Mouse (Mus musculus) kidney, adult 2 months (tissue): ENCODE measurements around the gene Olfr796. TPM values are rescaled to one million over a fixed set of nuclear protein-coding genes. Genes with fewer than 3 reads are reported as not detected.

Experiments used
- DNase-seq: peaks from one replicate; pipeline ENCODE4 v3.0.0; 2021
- H3K27ac ChIP-seq: fragments of 200-500 bp; 2 replicates; pipeline ENCODE4 v1.5.1; 2012; ENCODE audit warnings: low read depth, low read length, control low read depth, inconsistent platforms; ENCODE audit not compliant: insufficient read depth
- H3K27me3 ChIP-seq: fragments of 200-500 bp; replicated peaks from 2 replicates; pipeline ENCODE4 v1.6.1; 2012; ENCODE audit warnings: mild to moderate bottlenecking, moderate library complexity, low read length, inconsistent platforms; ENCODE audit not compliant: control insufficient read depth, insufficient read depth
- H3K36me3 ChIP-seq: fragments of 200-500 bp; 2 replicates; pipeline ENCODE4 v1.6.1; 2012; ENCODE audit warnings: mild to moderate bottlenecking, moderate library complexity, low read length, inconsistent platforms; ENCODE audit not compliant: control insufficient read depth, insufficient read depth
- H3K4me1 ChIP-seq: fragments of 200-500 bp; 2 replicates; pipeline ENCODE4 v1.6.1; 2011; ENCODE audit warnings: low read length; ENCODE audit not compliant: control insufficient read depth, insufficient read depth
- H3K4me3 ChIP-seq: fragments of 200-500 bp; 2 replicates; pipeline ENCODE4 v1.5.1; 2011; ENCODE audit warnings: mild to moderate bottlenecking, low read depth, low read length, control low read depth; ENCODE audit not compliant: insufficient read depth
- CTCF ChIP-seq: fragments of 200-500 bp; conservative IDR thresholded peaks from 2 replicates; pipeline ENCODE4 v1.5.1; 2011; ENCODE audit warnings: low read depth, mild to moderate bottlenecking, control low read depth, low read length, moderate library complexity, mixed read lengths; ENCODE audit not compliant: insufficient read depth, insufficient read length
- POLR2A ChIP-seq: fragments of 200-500 bp; IDR thresholded peaks from one replicate; pipeline ENCODE4 v1.6.1; 2011; ENCODE audit warnings: low read depth, low read length, control low read depth
- WGBS: fragments of 180-500 bp; shearing (Covaris S2); methylation state at CpG from one replicate; pipeline ENCODE4 v1.1.7; 2018; 5-methylcytosine and 5-hydroxymethylcytosine counted together
- polyA plus RNA-seq: library from polyadenylated mRNA; depleted of rRNA; stranded (reverse); fragments of >200 nt; gene quantifications from 2 replicates; pipeline ENCODE4 v1.2.3, GENCODE M21; 2012; rRNA removed

Olfr796 gene
- not detected in 2 replicates for polyA plus RNA-seq

DNA sequence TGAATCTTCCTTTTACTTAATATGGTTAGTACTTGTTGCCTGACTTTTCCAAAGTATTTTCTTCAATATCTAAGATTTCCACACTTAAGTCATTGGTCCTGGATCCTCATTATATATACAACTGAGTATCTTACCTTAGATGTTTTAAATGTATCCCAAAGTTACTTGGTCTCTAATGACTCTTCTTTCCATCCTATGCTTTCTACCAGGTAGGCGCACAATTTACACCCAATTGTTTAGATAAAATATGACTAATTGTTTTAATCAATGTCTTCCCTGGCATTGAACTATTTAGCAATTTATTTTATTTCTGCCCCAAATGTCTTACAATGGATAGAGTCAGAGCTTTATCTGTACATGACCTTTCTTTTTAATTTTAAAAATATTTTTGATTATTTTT lies at the start of gene Olfr796:
Gene Olfr796, minus strand, starts transcription at position 101 of the 400 bp plus-strand sequence.
- TF ChIP-seq CTCF (no peak), POLR2A (no peak)
- WGBS: 96% methylated on average over 1 of the region's 1 CpGs
- H3K27ac ChIP-seq: no peak within 1 kb of the TSS
- no peaks in the 10 kb centered on the region for H3K27me3 ChIP-seq
- H3K4me1 ChIP-seq: no peaks in the 10 kb centered on the region
- DNase-seq: no peak
- no peak within 1 kb of the TSS for H3K4me3 ChIP-seq
- no peaks in the 10 kb centered on the region for H3K36me3 ChIP-seq

DNA sequence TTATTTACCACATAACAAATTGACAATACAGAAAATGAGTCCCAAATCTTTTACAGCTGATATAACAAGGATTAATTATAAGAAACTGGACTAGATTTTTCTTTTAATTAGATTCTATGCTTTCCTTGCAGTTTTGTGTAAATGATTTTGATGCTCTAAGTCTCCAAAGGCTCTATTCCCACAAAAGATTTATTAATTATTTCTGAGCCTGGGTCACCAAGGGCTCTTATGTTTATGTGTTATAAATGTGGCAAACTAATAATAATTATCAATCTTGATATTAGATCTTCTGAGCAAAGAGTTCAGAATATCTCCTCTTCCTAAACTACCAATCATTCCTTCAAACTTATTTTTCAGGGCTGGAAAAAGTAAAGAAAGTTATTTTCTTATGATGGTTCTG lies 45.0 kb upstream of the Olfr796 start, which contains the start of gene Olfr800:
Gene Olfr800, plus strand, starts transcription at position 301 of the 400 bp plus-strand sequence.
- no peak for DNase-seq
- no peak for TF ChIP-seq POLR2A
- TF ChIP-seq CTCF: no peak
- Histone ChIP-seq H3K4me1 (no peaks in the 10 kb centered on the region), H3K36me3 (no peaks in the 10 kb centered on the region), H3K27ac (no peak within 1 kb of the TSS), H3K27me3 (no peaks in the 10 kb centered on the region), H3K4me3 (no peak within 1 kb of the TSS)

DNA sequence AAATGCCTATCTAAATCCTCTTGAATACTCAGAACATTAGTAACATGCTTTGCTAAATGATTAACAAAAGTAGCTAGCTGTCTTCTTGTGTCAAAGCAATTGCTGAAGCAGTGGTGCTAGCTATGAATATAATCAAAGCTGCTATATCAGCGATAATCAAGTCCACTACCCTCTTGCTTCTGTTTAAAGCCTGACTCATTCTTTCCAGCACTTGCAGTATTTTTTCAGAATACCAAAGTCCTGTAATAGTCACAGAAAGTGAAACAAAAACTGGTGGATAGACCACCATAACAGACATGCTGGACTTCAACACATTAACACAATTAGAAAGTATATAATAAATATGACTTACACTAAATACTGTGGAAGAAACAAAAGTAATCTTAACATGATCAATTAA lies 39.4 kb upstream of the Olfr796 start:
- no peaks in the 10 kb centered on the region for H3K4me1 ChIP-seq
- TF ChIP-seq CTCF: no peak
- no peak for TF ChIP-seq POLR2A
- no peaks in the 10 kb centered on the region for H3K27me3 ChIP-seq
- no peak for DNase-seq
- H3K27ac ChIP-seq: no peak overlapping the region
- WGBS: 96% methylated on average over 1 of the region's 1 CpGs
- H3K4me3 ChIP-seq: no peak overlapping the region
- H3K36me3 ChIP-seq: no peaks in the 10 kb centered on the region

DNA sequence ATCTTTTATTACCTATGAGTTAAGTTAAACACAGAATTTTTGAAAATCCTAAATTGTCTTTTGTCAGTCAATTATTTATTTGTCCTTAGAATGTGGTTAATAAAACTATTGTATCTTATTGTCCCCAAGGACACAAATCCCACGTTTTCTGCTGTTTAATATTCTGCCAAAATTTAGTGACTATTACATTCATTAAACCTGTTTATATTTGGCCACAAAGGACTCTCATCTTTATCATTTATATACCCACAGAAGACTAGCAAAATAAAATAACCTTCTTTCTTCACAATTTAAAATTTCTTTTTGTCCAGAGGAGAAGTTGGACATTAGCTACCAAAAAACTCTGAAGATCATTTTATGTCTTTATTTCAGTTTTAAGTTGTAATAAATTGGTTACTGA lies 24.8 kb upstream of the Olfr796 start, which contains the start of gene Olfr799:
Gene Olfr799, plus strand, starts transcription at position 301 of the 400 bp plus-strand sequence.
- Histone ChIP-seq H3K4me3 (no peak within 1 kb of the TSS), H3K27ac (no peak within 1 kb of the TSS), H3K36me3 (no peaks in the 10 kb centered on the region), H3K27me3 (no peaks in the 10 kb centered on the region), H3K4me1 (no peaks in the 10 kb centered on the region)
- no peak for DNase-seq
- WGBS: 13% methylated on average over 1 of the region's 1 CpGs
- TF ChIP-seq POLR2A (no peak), CTCF (no peak)

DNA sequence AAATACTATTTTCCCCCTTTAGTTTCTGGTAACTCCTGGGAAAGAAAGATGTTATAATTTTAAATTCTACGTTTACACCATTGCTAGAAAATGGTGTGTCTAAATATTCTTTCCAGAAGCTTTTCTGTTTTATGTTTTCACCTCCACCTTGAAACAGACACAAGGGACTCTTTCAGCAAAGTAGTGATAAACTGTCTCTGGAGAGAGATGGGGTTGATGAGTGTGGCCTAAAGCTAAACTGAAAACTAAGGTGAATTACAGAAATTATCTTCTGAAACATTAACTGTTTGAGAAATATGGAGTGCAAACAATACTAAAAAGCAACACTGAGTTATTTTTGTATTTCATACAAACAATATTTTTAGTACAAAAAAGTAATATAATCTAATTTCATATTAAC lies 15.5 kb upstream of the Olfr796 start, which contains the start of gene Olfr798:
Gene Olfr798, minus strand, starts transcription at position 101 of the 400 bp plus-strand sequence.
- H3K4me1 ChIP-seq: no peaks in the 10 kb centered on the region
- WGBS: 70% methylated on average over 1 of the region's 1 CpGs
- H3K4me3 ChIP-seq: no peak within 1 kb of the TSS
- no peaks in the 10 kb centered on the region for H3K36me3 ChIP-seq
- DNase-seq: no peak
- no peaks in the 10 kb centered on the region for H3K27me3 ChIP-seq
- TF ChIP-seq CTCF (no peak), POLR2A (no peak)
- no peak within 1 kb of the TSS for H3K27ac ChIP-seq

DNA sequence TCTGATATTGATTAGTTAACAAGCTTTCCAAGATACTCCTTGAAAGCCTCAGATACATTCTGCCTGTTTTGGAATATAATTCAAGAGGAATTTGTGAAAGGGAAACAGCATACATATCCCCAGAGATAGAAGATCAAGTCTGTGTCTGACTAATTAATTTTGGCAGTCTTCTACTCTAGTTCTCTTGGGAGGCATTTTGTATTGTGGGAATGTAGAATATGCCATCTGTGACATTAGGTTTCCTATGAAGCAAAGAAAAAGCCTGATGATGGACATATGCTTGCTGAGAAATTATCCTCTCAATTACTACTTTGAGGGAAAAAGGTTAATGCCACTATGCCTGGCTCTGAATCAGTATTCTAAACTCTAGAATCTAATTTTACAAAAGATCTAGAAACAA lies 10.9 kb upstream of the Olfr796 start:
- no peaks in the 10 kb centered on the region for H3K4me1 ChIP-seq
- DNase-seq: no peak
- TF ChIP-seq POLR2A: no peak
- no peak for TF ChIP-seq CTCF
- H3K27ac ChIP-seq: no peak overlapping the region
- no peak overlapping the region for H3K4me3 ChIP-seq
- no peaks in the 10 kb centered on the region for H3K36me3 ChIP-seq
- H3K27me3 ChIP-seq: no peaks in the 10 kb centered on the region

DNA sequence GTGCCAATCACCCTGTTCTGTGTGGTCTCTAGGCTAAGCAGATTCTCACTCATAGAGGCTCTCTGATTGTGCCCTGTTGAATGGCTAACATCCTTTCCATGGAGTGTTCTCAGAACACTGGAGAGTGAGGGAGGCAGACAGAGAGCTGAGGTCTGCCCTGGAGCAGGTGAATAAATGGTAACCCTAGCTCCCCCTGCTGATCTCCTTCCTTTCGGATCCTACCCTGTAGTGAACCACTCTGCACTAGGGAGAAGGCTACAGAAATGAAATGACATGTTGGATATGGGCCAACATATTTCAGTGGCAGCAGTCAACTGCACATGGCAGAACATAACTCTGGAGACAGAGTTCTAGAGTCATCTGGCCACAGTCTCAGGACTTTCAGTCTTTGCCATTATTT lies 9.4 kb upstream of the Olfr796 start:
- WGBS: 7% methylated on average over 1 of the region's 1 CpGs
- no peak for DNase-seq
- no peak overlapping the region for H3K4me3 ChIP-seq
- TF ChIP-seq POLR2A (no peak), CTCF (no peak)
- H3K4me1 ChIP-seq: no peaks in the 10 kb centered on the region
- no peaks in the 10 kb centered on the region for H3K36me3 ChIP-seq
- no peak overlapping the region for H3K27ac ChIP-seq
- H3K27me3 ChIP-seq: no peaks in the 10 kb centered on the region
